Mouse (Mus musculus): Measurements from ENCODE around the gene Sipa1l1.

DNA sequence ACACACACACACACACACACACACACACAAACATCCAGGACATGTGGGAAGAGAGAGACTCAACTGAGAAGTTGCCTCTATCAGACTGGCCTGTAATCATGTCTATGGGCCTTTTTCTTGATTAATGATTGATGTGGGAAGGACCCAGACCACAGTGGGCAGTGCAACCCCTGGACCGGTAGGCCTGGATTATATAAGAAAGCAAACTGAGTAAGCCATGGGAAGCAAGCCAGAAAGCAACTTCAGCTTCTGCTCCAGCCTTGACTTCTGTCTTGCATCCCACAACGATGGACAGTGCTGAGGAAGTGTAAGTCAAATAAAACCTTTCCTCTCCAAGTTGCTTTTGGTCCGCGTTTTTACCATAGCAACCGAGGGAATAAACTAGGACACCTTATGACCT is 298.1 kb downstream of the Sipa1l1 start:
- TF ChIP-seq POLR2A (IDR thresholded peaks at IDR 0.05; ENCODE audit: low read depth, low read length) (no peak), CTCF (conservative IDR thresholded peaks at IDR 0.05; ENCODE audit: insufficient read depth, insufficient read length, low read depth, low read length) (no peak)

Measured in kidney, adult 2 months (tissue).